Mouse (Mus musculus) heart, postnatal 4 days (tissue): ENCODE data around the gene Chpf. TPM values are rescaled to one million over a fixed set of nuclear protein-coding genes. Genes with fewer than 3 reads are reported as not detected.
A peak's percentile ranks its signal among the peaks of the same experiment; 100 is the strongest.

ENCODE experiments used
- DNase-seq: peaks from one replicate; pipeline ENCODE4 v3.0.0; 2021
- total RNA-seq, 2 experiments: library from RNA; stranded (reverse); gene quantifications; 2 replicates each; pipeline ENCODE4 v1.2.3; 2021

The Chpf gene
- total RNA-seq, 2 experiments from 2014 or later, result 38.0 to 38.7 TPM

DNA sequence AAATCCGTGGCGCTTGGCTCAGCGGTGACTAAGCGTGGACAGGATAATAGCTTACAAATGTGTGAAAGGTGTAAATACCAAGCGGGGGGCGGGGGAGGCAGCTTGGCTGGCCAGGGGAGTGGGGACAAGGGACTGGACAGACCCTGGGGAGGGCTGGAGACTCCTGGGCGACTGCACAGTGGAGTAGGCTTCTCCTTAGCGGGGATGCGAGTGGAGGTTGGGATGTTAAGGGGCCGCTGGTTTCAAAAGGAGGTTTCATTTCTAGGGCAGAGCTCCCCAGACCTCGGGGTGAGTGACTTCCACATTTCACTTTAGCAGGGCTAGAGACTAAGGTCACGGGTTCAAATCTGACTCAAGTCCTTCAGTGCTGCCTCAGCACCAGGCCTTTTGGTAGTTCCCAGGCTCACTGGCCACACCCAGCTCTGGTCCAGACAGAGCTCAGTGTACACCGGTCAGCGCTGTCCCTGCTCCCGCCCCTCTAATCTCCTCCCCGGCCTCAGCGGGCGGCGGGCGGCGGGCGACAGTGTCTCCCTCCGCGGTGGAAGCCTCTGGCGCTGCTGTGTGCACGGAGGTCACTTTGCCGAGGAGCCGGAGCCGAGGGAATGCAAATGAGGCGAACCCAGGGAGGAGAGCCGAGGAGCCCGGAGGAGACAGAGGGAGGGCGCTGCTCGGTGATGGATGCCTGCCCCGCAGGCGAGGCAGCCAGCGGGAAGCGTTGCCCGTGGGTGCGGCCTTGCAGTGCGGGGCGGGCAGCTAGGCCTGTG is 20.9 kb downstream of the Chpf start:
- DNase-seq, result peak; percentile 51

DNA sequence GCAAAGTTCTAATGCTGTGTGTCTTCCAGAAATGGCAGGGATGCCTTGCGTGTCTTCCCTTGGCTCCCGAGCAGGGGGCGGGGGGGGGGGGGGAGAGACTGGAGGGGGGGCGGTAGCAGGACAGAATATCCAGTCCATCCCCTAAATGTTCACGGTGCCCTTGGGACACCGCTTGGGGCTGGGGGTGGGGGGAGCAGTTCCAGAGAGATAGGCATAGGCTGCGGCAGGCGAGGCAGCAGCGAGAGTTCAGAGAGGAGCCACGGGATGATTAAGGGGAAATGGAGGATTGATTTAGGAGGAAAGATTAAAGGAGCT is 21.4 kb downstream of the Chpf start:
- DNase-seq, result no peak

DNA sequence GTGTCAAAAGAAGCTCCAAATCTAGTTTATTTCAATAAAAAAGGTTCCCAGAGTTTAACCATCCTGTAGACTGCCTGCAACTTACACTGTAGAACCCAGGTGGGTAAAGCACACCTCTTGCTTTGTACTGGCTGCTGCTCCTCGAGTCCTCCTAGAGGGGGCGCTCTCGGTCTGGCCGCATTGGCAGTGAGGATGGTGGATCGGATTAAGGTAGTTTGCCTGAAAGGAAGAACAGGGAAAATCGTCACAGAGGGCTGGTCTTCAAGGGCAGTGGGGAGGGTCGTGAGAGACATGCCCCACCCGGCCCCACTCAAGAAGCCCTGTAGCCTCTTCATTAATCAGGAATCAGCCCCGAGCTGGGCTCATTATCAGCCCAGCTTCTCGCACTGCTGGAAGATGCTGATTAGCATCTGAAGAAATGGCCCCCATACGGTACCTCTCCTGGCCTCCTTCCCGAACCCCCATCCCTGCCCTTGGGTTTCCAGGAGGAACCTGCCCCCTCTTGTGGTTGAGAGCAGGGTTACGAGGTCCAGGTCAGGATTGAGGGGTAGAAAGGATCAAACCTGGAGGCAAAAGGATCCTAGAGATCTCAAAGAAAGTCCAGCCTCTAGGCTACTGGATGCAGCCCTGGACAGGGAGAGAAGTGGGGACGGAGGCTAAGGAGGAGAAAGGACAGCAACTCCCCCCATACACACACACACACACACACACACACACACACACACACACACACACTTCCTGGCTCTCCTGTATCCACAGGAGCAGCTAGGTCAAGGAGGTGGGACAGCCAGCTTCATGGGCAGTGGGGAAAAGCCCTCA is 22.2 kb downstream of the Chpf start:
- DNase-seq, result no peak

DNA sequence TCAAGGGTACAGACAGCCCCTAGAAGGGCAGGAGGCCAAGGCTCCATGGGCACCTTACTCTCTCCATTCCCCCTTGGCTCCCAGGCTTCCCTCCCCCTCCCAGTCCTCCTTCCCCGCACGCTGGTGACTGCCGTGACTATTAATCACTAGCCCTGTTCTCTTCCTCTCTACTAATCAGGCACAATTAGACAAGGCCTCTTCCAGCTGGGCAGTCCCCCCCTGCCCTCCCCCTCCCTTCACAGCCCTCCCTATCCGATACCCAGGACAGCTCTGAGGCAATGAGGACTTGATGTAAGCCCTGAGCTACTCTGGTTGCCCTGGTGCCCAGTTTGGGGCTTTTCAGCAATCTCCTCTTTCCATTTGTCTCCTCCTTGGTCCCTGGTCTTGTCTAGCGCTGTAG is 23.2 kb downstream of the Chpf start:
- DNase-seq, result no peak

DNA sequence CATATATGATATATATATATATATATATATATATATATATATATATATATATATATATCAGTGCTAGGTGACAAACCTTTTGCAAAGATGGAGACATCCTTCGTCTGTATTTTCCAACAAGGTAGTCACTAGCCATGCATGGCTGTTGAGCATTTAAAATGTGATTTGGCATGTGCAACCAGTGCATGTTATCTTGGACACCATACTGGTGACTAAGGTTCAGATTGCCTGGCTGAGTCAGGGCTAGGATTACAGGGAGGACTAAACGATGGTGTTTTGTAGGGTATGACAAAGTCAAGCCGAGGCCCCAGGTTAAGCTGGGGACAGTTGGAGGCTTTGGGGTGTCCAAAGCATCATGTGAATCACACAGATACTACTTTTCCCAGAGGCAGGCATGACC is 23.7 kb downstream of the Chpf start:
- DNase-seq, result no peak

DNA sequence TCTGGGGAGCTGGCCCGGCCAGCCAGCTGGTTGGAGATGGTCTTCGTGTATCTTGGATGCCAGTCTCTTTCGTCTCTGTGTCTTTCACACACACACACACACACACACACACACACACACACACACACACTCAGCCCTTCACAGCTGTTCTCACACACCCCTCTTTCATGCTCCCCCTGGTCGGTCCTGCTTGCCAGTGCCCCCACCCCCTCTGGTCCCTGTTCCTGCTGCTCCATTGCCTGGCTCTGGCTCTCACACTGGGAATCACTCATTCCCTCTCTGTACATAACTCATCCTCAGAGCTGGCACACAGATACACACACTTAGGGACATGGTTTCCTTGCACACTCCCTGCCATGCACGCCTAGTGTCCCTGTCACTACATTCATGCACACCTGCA is 27.2 kb downstream of the Chpf start:
- DNase-seq, result no peak

DNA sequence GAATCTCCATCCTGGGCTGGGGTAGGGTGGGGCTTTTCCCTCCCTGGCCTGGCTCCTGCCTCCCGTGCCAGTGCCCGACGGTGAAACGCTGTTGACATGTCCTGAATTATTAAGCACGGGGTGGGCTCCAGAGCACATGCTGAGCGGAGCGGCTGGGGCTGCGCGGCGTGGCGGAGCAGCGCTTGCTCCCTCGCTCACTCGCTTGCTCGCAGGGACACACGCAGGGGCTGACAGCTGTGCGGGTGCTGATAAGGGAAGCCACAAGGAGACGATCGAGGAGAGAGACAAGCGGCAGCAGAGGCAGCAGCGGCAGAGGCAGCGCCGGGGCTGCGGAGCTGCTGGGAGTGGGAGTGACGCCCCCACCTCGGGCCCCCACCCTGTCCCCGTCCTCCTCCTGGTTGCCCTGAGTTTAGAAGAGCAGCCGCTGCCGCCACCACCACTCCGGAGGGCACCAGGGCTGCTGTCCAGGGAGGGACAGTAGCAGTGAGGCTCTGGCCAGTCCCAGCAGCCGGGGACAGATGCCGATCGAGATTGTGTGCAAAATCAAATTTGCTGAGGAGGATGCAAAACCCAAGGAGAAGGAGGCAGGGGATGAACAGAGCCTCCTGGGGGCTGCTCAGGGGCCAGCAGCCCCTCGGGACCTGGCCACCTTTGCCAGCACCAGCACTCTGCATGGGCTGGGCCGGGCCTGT is 28.6 kb downstream of the Chpf start, which contains the start of gene Asic4:
TSS of gene Asic4 (plus strand) at position 123 of the 692 bp plus-strand sequence.
- DNase-seq, result no peak

DNA sequence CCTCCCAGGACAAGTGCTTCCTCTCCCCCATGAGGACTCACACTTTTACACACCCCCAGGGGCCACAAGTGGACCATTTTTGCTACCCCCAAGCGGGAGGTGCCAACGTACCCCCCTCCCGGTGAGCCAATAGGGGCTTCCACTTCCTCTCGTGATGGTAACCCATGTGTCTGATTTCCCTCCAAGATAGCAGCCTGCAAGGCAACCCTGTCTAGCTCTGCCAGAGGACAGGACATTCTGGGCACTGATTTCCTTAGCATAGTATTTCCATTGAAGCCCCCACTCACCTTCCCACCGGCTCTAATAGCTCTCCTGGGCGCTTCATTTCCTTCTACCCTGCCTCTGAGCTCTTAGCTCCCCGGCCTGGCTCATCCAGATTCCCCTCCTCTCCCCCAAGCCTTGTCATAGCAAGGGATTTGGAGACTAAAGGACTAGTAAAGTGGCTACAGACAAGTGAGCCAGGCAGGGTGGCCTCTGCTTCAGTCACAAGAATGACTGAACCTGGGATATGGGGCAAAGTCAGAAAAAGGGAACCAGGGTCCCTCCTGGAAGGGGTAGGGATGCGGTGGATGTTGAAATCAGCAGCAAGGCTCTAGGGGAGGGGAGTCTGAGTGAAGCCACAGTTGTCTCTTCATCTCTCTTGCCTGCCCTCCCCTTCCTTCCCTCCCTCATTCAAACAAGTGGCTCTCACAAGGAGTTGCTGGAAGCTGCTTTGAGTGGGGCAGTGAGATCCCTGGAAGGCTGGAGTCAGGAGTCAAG is 29.6 kb downstream of the Chpf start:
- DNase-seq, result no peak

DNA sequence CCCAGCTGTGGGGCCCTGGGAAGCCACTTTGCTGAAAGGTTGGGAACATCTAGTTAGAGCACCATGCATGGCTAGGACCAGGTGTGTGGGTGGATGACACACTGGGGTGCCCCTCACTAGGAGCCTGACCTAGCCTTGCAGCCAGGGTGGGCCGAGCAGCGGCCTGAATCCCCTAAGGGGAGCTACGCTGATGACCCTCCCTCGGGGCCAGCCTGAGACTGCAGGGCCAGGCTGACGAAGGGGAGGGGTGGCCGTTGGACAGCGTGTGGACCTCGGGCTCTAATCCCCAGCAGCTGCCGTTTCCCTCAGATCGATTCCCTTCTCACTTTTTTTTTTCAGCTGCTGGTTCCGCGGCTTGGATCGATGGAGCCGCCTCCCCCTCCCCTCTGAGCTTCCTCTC is 30.2 kb downstream of the Chpf start:
- no peak for DNase-seq

DNA sequence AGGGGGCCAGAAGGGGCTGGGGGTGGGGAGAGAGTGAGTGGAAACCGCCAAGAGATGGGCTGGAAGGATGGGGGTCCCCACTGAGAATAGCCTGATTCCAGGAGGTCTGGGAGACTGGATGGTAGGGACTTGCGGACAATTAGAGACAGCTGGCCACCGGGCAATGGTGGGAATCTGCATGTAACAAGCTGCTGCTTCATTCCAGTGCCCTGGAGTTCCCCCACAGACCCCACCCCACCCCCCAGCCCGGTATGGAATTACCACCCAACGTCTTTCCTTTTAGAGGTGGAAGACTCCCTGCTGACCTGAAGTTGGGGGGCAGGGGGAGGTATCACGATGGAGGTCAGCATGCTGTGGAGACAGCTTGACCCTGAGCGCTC is 31.1 kb downstream of the Chpf start:
- DNase-seq, result no peak

DNA sequence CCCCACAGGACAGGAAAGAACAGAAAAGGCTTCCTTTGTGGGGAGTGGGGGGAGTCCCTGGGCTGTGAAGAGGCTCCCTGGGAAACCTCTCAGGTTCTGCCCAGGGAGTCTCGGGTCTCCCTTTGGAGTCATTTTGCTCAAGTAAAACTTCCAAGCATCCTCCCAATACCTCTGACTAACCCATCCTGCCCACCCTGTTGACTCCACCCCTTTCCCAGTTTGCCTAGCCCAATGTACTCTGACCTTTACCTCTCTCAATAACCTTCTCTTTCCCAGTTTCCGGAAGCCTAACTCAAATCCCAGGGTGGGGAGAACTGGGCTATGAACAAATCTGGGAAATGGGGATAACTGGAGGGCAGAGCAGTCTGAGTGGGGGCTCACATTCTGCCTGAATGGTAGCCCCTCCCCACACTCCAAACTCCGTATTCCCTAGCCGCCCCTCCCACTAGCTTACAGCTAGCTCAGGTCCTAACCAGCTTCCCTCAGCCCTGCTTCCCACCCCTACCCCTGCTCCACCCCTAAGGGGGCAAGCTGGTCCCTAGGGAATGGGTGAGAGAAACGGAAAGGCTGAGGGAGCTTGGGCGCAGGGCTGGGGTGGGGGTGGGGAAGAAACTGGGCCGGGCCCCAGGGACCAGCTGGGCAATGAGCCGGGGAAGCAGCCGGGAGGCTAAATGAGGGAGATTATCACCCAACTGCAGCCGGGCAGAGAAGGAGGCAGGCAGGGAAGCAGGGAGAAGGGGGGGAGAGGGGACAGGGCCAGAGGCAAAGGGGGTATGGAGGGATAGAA is 31.6 kb downstream of the Chpf start:
- peak; percentile 55 for DNase-seq

DNA sequence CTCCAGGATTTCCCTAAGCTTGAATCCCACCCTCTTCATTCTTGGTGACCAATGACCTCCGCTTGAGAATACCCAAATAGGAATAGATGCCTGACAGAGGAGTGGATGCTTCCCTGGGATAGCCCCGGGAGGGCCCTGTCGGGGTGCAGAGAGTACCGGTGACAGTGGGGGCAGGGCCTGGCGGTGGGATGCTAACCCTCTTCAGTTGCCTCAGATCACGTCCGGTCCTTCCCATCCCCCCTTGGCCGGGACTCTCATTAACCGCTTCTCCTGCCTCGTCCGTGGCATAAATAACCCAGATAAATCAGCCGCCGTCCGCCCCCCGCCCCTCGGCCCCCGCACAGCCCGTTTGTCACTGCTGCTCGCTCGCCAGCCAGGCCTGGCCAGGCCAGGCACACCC is 32.5 kb downstream of the Chpf start:
- no peak for DNase-seq

DNA sequence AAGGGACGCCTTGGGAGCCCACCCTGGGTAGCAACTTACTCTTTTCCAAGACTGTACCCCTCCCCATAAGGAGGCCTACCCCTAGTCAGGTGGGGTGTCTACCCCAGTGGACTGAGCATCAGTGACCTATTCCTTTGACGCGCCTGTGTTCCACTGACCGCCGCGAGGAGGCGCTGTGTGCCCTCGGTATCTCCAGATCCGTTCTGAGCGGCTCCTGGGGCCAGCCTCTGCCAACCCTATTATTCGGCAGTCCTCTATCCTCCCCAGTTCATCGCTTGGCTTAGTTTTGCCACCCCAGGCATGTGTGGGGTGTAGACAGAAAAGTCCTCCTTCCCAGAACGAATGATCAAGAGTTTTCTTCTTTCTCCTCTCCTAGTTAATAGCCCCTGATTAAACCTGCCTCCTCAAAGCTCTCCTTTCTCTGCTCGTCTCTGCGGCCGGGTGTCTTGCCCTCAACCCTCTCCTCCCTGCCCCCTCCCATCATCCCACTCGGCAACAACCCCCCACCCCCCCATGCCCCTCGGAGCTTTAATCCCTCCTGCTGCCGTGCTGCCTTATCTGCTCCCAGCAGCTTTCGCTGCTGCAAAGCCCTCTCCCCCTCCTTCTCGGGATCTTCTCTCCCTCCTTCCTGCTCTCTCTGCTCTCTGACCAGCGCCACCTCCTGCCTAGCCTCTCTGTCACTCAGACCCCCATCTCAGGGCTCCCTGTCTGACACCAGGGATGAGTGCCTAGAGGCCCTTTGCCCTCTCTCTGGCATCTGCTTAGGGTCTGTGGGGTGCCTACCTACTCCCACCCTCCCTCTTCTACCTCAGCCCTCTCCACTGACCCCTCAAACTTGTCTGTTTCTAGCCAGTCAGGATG is 33.1 kb downstream of the Chpf start:
- peak; percentile 87 for DNase-seq

DNA sequence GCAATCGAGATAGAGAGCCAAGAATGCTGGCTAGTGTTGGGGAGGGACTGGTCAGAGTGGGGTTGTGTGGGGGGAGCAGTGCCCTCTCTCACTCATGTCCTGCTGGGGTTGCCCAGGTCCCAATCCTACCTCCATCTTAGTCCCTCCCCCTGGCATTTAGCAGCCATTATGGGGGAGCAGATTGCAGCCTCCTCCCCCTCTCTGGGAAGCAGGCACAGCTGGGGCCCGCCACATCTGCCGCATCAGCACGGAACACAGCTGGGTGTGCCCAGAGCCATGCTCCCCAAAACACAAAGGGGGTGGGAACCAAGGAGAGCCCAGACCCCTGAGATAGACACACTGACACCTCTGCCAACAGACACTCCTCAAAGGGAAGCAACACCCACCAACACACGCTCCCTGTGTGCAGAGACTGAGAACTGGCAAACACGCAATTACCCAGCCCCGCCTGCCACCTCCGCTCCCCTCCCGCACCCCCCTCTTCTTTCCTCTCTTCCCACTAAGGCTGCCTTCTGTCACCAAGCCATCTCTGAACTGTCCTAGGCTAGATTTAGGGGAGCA is 33.9 kb downstream of the Chpf start:
- no peak for DNase-seq

DNA sequence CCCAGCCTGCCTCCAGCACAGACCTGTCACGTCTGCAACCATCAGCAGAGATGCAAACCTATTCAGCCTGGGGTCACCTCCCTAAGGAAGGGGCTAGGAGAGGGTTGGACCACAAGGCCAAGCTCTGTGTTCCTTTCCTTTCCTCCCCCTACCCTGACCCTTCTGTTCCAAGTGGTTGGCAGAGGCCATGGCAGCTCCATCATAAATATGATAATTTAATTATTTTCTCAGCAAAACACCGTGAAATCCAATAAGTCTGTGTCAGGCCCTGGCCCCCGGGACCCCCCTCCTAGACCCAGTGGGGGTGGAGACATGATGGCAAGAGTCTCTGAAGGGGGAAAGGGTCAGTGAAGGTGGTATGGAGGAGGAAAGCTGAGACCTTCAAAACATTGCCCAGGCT is 34.9 kb downstream of the Chpf start:
- DNase-seq, result no peak

DNA sequence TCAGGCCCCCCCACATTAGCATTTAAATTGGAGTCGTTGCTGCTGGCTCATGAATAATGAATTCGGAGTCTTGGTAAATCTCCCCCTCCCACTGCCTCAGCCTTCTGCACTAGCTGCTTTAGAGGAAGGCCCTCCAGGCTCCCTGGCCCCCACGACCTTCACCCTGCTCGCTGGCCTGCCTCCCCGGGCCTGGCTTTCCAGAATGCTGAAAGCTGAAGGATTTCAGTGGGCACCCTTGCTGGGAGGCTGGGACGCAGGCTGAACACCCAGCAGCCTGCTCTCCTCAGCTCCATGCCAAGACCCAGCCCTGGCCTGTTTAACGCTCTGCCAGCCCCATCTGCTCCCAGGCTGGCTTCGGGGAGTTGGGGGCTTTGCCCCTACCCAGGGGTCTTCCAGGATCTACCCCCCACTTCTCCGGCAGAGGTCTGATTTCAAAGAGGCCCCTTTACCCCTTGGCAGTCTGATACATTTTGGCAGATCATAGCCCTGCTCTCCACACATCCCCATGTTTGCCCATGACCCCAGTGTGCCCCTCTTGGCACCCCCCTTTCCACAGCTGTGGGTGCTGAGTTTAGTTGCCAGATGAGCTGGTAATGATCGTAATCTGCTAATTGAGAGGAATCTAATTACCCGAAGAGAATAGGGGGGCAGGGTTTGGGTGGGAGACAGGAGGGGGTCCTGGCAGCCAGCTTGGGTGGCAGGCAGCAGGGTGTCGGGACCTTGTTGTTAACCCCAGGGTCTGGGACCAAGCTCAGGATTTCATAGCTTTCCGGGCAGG is 35.7 kb downstream of the Chpf start:
- DNase-seq, result no peak

DNA sequence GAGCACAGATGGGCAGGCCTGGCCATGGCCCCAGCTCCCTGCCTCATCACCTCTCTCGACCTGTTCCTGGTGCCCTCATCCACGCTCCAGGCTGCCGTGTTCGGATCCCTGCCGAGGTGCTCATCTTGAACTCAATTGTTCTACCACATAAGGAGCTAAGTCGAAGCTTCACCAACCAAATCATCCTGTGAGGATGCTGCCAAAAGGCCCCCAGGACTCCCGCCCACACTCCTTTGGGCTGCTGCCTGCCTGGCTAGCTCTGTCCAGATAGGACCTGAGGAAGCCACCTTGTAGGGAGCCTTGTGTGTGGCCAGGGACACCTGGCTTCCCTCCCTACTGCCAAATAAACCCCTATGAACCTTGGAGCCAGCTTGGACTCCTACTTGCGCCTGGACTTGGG is 36.3 kb downstream of the Chpf start:
- DNase-seq, result no peak

DNA sequence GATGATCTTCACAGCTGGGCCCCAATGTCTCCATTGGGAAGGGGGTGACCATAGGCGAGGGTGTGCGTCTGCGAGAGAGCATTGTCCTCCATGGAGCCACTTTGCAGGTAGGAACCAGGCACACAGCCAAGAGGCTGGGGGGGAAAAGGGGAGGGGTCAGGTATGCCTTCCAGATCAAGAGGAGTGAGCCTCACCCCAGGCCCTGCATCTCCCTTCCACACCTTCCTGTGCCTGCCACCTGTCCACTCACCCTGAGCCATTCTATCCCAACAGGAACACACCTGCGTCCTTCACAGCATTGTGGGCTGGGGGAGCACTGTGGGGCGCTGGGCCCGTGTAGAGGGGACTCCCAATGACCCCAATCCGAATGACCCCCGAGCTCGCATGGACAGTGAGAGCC is 36.9 kb downstream of the Chpf start:
- DNase-seq, result no peak

DNA sequence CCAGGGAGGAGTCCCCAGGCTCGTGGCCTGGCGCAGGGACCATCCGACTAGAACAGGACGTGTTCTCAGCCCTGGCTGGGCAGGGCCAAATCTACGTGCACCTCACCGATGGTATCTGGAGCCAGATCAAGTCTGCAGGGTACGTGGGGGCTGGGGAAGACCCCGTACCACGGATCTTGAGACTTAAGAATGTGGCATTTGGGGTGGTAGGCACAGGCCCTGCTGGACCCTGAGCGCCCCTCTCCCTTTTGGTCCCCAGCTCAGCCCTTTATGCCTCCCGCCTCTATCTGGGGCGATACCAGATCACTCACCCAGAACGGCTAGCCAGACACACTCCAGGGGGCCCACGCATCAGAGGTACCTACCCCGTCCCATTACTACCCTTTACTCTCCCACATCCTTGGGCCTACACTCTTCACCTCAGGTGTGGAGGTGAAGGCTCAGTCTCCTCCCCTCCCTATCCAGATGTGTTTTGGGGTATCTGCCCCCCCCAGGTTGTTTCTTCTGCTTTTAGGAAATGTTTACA is 37.6 kb downstream of the Chpf start:
- DNase-seq, result no peak

DNA sequence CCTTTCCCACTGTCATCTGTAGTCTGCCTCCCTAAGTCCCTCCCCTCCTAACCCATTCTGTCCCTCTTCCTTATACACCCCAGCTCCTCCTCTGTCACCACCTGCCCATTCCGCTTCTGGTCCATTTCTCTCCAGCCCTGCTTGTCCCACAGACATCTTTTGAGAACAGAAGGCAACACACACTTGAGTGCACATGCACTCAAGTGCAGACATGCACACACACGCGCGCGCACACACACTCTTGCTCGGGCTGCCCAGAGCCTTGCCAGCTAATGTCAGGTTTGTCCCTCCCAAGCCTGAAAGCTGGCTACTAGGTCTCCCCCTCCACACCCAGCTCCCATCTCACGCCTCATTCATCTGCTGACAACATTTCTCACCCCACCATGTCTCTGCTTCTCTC is 38.4 kb downstream of the Chpf start:
- DNase-seq, result no peak
